Mouse (Mus musculus): ENCODE data around the gene Pitpnm2.

GRCm38 (mm10) chr5:124193286-124194112, 56.1 kb downstream of the Pitpnm2 start:
- TF ChIP-seq SRF (IDR thresholded peaks at IDR 0.05; ENCODE audit: control insufficient read depth, insufficient read length, low read depth), result no peak
- TF ChIP-seq POLR2A (IDR thresholded peaks at IDR 0.05; ENCODE audit: insufficient read length, low read depth), result no peak
- no peak for TF ChIP-seq TCF12 (IDR thresholded peaks at IDR 0.05; ENCODE audit: insufficient read depth, poor library complexity, severe bottlenecking)
- TF ChIP-seq USF1 (IDR thresholded peaks at IDR 0.05; ENCODE audit: low read depth), result no peak
- TF ChIP-seq MAX (IDR thresholded peaks at IDR 0.05; ENCODE audit: low read depth), result no peak
- TF ChIP-seq CEBPB (IDR thresholded peaks at IDR 0.05; ENCODE audit: insufficient read depth, poor library complexity, severe bottlenecking), result no peak
- TF ChIP-seq E2F4 (IDR thresholded peaks at IDR 0.05; ENCODE audit: insufficient read depth), result no peak
- no peak for TF ChIP-seq TCF3 (IDR thresholded peaks at IDR 0.05; ENCODE audit: insufficient read length, low read depth)
